Mouse (Mus musculus) urinary bladder, adult 2 months (tissue): ENCODE results near the gene Nyx. TPM values are rescaled to one million over a fixed set of nuclear protein-coding genes. Genes with fewer than 3 reads are reported as not detected.

Experiments used
- DNase-seq: peaks from one replicate; pipeline ENCODE4 v3.0.0; 2022; ENCODE audit warnings: low spot score
- polyA plus RNA-seq: library from polyadenylated mRNA; depleted of rRNA; stranded (reverse); fragments of >200 nt; gene quantifications from 2 replicates; pipeline ENCODE4 v1.2.3, GENCODE M21; 2012; rRNA removed

Nyx gene
- polyA plus RNA-seq, 1 experiment = 0.04 TPM

DNA sequence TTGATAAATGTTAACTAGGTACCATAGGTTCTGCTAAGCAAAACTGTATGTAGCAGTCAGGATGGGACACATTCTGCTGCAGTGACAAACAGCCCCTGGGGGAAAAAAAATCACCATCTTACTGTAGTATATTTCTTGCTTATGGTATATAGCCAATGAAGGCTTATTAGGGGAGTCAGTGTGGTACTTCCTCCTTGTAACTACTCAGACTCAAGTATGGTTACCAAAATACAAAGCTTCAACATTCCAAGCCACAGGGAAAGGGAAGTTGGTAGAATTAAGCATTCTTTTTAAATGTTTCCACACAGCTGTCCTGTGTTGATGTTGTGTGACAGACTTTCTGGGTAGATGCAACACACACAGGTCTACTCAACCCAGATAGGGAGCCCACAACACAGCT is 27.0 kb downstream of the Nyx start:
- no peak for DNase-seq

- no peak for DNase-seq
These were observed 29.2 kb downstream of the Nyx start for GRCm38 (mm10) chrX:13494892-13495703.

GRCm38 (mm10) chrX:13500284-13500683 is 34.4 kb downstream of the Nyx start:
- no peak for DNase-seq

DNA sequence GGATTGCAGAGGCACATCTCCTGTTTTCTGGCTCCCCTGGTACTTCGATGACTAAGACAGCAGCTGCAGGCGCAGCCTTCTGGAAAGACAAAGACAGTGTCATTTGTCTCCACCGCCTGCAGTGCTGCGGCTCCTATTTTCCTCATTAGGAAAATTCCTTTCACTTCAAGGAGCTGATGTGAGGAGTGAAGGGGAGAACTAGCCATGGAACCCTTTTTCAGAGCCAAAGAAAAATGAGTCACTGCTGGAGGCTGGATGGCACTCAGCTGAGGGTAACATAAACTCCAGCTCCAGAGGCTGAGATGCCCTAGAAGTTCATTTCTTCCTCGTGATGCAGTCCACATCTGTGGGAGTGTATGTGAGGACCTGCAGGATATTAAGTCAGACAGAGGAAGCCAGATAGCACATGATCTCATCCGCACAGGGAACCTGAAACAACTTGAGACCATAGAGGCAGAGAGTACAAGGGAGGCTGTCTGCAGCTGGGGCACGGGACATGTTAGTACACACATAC is 37.0 kb downstream of the Nyx start:
- no peak for DNase-seq

GRCm38 (mm10) chrX:13504389-13504788 is 38.5 kb downstream of the Nyx start:
- DNase-seq = no peak

DNA sequence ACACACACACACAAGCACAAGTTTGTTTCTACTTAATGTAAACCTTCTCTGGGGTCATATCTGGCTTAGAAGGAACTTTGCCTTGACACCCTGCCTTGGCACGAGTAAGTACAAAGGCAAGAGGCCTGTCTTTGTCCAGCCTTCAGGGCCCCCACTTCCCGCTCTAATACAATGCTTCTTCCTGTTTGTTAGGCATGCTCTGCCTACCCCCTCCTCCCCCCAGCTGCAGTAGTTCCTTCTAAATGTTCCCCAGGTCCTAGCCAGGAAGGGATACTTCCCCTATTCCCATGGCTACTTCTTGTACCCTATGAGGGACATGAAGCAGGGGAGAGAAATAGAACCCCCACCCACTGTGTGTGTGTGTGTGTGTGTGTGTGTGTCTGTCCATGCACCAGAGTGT is 40.5 kb downstream of the Nyx start:
- DNase-seq = no peak

DNA sequence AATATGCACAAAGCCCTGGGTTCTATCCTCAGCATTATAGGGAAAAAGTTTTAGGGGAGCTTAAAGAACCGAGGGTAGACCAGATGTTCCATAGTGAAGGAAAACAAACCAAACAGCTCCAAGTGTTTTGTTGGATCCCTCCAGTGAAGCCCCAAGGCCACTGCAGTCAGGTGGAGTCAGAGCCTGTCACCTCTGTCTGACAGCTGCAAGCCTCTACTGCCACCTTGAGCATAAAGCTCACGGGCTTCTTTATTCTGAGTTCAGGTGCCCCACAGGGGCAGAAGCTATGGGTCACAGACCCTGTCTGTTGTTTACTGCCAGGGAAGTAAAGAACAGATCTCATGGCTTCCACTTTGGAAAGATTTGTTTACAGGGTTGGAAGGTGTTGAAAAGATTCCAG is 47.2 kb downstream of the Nyx start:
- no peak for DNase-seq

DNA sequence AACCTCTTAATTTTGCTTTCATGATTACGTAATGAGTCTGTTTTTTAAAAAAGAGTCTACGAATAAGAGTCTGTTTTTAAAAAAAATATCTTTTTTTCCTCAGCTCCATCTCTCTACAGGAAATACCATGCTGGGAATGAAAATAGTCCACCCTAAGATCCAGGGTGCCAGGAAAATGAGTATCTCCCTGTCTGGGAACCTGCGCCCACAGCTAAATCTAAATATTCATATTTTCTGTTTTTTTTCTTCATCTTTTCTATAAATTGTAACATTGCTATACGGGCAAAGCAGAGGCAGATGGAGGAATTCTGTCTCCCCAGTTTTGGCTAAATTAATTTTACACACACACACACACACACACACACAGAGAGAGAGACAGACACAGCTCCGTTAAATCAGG is 48.0 kb downstream of the Nyx start:
- no peak for DNase-seq

DNA sequence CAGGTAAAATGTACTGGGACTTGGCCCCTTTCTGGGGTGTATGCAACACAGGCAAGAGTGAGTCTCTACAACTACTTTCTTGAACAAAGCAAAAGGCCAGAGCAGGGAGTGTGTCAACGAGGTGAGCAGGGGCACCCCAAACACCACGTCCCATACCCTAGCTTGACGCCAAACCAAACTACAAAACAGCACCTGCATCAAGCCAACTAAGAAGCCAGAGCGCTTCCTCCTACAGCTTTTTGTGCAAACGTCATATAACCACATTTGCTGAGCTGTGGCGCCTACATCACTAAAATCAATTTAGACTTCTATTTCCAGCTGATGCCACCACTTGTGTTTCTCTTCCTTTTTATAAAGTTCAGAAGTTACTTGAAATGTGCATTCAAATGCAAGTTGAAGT is 50.5 kb downstream of the Nyx start:
- no peak for DNase-seq

DNA sequence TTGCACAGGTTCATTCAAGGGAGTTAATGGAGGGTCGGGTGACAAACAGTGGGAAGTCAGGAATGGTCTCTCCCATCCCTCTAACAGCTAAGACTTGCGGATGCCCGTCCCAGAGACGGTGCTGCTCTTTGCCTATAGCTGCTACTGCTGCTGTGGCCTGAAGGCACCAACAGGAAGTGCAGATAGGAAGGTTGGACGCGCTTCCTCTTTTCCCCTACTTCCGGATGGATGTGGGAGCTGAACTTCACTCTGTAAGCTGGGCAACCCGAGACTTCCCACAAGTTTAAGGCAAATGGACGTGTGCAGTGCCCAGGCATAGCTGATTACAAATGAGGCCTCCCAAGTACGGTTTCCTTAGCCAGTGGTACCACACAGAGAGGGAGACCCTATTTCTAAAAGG is 52.1 kb downstream of the Nyx start:
- DNase-seq = no peak

- DNase-seq = no peak
These were observed 53.0 kb downstream of the Nyx start for GRCm38 (mm10) chrX:13518781-13519407.

- no peak for DNase-seq
These were observed 53.5 kb downstream of the Nyx start for GRCm38 (mm10) chrX:13519408-13519783.

DNA sequence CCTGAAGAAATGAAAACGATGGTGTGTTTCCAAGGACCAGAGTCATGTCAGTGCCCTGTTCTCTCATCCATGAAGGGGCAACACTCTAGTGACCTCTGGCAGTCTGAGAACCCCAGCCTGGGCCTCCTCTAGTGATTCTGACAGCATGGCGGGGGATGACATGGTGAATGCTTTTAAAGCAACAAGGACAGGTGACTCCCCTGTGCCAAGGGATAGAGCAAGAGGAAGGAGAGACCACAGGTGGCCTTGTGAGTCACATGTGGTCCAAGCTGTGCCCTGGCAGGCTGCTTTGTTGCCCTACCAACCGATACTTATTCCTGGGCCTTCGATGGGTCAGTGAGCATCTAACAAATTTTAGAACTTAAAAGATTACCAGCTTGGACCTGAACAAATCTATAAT is 54.7 kb downstream of the Nyx start:
- DNase-seq = no peak

- DNase-seq = no peak
These were observed 55.4 kb downstream of the Nyx start for GRCm38 (mm10) chrX:13521288-13521687.

Other genes with a start within 250 kb of the Nyx start
- 61.9 and 98.8 TPM in 2 replicates for gene Ddx3x, start 185.1 kb upstream of the Nyx start, polyA plus RNA-seq
- gene Gpr34, start 166.0 kb downstream of the Nyx start, polyA plus RNA-seq = 3.5 and 3.8 TPM in 2 replicates
- 0.12 and 0.15 TPM in 2 replicates for gene Gpr82, start 195.3 kb downstream of the Nyx start, polyA plus RNA-seq